In the genomic region with DNA sequence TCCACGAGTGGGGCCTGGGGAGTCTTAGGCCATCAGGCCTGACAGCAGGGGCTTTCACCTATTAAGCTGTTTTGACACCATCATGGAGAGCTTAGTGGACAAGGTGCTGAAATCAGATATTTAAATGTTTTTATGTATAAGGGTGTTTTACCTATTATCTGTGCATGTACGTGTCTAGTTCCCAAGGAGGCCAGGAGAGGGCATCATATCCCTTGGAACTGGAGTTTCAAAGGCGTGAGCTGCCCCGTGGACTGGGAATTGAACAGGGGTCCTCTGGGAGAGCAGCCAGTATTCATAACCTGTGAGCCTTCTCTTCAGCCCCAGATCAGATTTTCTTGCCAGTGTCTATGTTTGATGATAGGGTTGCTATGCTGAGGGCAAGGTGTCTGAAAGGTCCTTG, we compare ENCODE assay signal across 29 mouse cellular contexts. TPM values are rescaled to one million over a fixed set of nuclear protein-coding genes. Genes with fewer than 3 reads are reported as not detected.
DNase-seq lines count a peak whose midpoint lies in the region; ATAC-seq and TF ChIP-seq lines count a peak whose summit lies in the region.
"Had no signal": no experiment of that assay in that cellular context is flagged by ENCODE, and none has a peak within 500 bp of the region (broad histone marks: within the 10 kb centered on the region; RNA-seq: fewer than 3 reads in every experiment).

No protein-coding gene starts in this region.

- DNase-seq in gastrocnemius, adult 2 months, result peak; percentile 7
- no peak for DNase-seq in gastrocnemius, postnatal 10 days
- DNase-seq in kidney, postnatal 0 days (ENCODE audit: low spot score), result no peak
- DNase-seq in kidney, adult 8-10 months, result no peak
- no peak for DNase-seq in midbrain, postnatal 0 days (ENCODE audit: low spot score)
- DNase-seq in midbrain, embryonic 11.5 days (ENCODE audit: low spot score, missing footprints), result no peak
- no peak for DNase-seq in stomach, postnatal 0 days (ENCODE audit: low spot score)
- no peak for DNase-seq in kidney, adult 11 months
- DNase-seq: adrenal gland, adult 8-10 months; cerebellum, adult 11 months; cerebellum, adult 9-10 months; cerebellum, postnatal 36 days; embryo, embryonic 11 days; heart, postnatal 10 days; kidney, postnatal 36 days; lung, adult 18-20 months; lung, postnatal 10 days; right cerebral cortex, postnatal 25 days; thymus, adult 18-20 months; thymus, postnatal 25 days had no signal

- H3K4me3 ChIP-seq in gastrocnemius, adult 2 months, result no peak overlapping the region
- H3K4me3 ChIP-seq in kidney, postnatal 0 days (replicated peaks; ENCODE audit: low read depth, low read length), result no peak overlapping the region
- H3K4me3 ChIP-seq in midbrain, postnatal 0 days (ENCODE audit: low read depth, low read length), result no peak overlapping the region
- no peak overlapping the region for H3K4me3 ChIP-seq in midbrain, embryonic 11.5 days (ENCODE audit: low read depth, low read length)
- H3K4me3 ChIP-seq in stomach, postnatal 0 days (ENCODE audit: low read depth, low read length), result no peak overlapping the region
- H3K4me3 ChIP-seq: embryonic facial prominence, embryonic 12.5 days; forebrain, embryonic 15.5 days; heart, embryonic 13.5 days; hindbrain, embryonic 15.5 days; kidney, embryonic 15.5 days; limb, embryonic 13.5 days; midbrain, embryonic 15.5 days had no signal

- TF ChIP-seq EP300 in stomach, postnatal 0 days (optimal IDR thresholded peaks at IDR 0.05), result no peak

- peaks cover 18% of the 10 kb centered on the region for H3K4me1 ChIP-seq in kidney, postnatal 0 days (replicated peaks; ENCODE audit: insufficient read depth, low read length)
- H3K4me1 ChIP-seq in midbrain, postnatal 0 days (ENCODE audit: insufficient read depth, low read length), result peaks cover 2% of the 10 kb centered on the region; the same call in 1 of the 2 replicates
- peaks cover 13% of the 10 kb centered on the region for H3K4me1 ChIP-seq in midbrain, embryonic 11.5 days (ENCODE audit: control insufficient read depth, insufficient read depth, low read length)
- H3K4me1 ChIP-seq in stomach, postnatal 0 days (replicated peaks; ENCODE audit: control insufficient read depth, insufficient read depth), result 0 out of 2 replicates have a peak, but pooled peaks cover 2% of the 10 kb centered on the region

- TF ChIP-seq CTCF in gastrocnemius, adult 2 months (IDR thresholded peaks at IDR 0.05), result peak; percentile 28; the same call in 1 of the 2 replicates
- TF ChIP-seq CTCF in kidney, postnatal 0 days (IDR thresholded peaks at IDR 0.05; ENCODE audit: low read depth), result peak; percentile 30; the same call in 1 of the 2 replicates
- TF ChIP-seq CTCF in midbrain, postnatal 0 days (IDR thresholded peaks at IDR 0.05), result peak; percentile 25; the same call in 1 of the 2 replicates
- TF ChIP-seq CTCF in stomach, postnatal 0 days (IDR thresholded peaks at IDR 0.05; ENCODE audit: low read depth), result peak; percentile 32

- 87% methylated on average over 4 of the region's 4 CpGs for WGBS in kidney, postnatal 0 days
- WGBS in midbrain, postnatal 0 days, result 77% methylated on average over 4 of the region's 4 CpGs
- 75% methylated on average over 4 of the region's 4 CpGs for WGBS in midbrain, embryonic 11.5 days
- whole genome bisulfite sequencing in stomach, postnatal 0 days, result 88% methylated on average over 4 of the region's 4 CpGs

- no peaks in the 10 kb centered on the region for H3K27me3 ChIP-seq in kidney, postnatal 0 days (ENCODE audit: insufficient read depth, low read length)
- no peaks in the 10 kb centered on the region for H3K27me3 ChIP-seq in midbrain, postnatal 0 days (ENCODE audit: insufficient read depth, low read length)
- H3K27me3 ChIP-seq in midbrain, embryonic 11.5 days (ENCODE audit: control insufficient read depth, insufficient read depth, low read length), result no peaks in the 10 kb centered on the region
- H3K27me3 ChIP-seq in stomach, postnatal 0 days (ENCODE audit: control insufficient read depth, insufficient read depth, low read length), result no peaks in the 10 kb centered on the region
- H3K27me3 ChIP-seq: forebrain, embryonic 15.5 days; hindbrain, embryonic 15.5 days; kidney, embryonic 15.5 days; midbrain, embryonic 15.5 days had no signal

- H3K4me2 ChIP-seq in kidney, postnatal 0 days (ENCODE audit: low read length), result no peak overlapping the region
- no peak overlapping the region for H3K4me2 ChIP-seq in midbrain, postnatal 0 days (ENCODE audit: low read depth, low read length, poor library complexity, severe bottlenecking)
- no peak overlapping the region for H3K4me2 ChIP-seq in midbrain, embryonic 11.5 days
- no peak overlapping the region for H3K4me2 ChIP-seq in stomach, postnatal 0 days (replicated peaks; ENCODE audit: low read depth)
- H3K4me2 ChIP-seq: embryonic facial prominence, embryonic 12.5 days; forebrain, embryonic 15.5 days; heart, embryonic 13.5 days; hindbrain, embryonic 15.5 days; kidney, embryonic 15.5 days; limb, embryonic 13.5 days; liver, embryonic 11.5 days; midbrain, embryonic 15.5 days had no signal

- no peaks in the 10 kb centered on the region for H3K9me3 ChIP-seq in kidney, postnatal 0 days (replicated peaks; ENCODE audit: low read length)
- no peaks in the 10 kb centered on the region for H3K9me3 ChIP-seq in midbrain, postnatal 0 days (ENCODE audit: low read length)
- H3K9me3 ChIP-seq in midbrain, embryonic 11.5 days (ENCODE audit: control insufficient read depth, low read length), result no peaks in the 10 kb centered on the region
- H3K9me3 ChIP-seq in stomach, postnatal 0 days (ENCODE audit: control insufficient read depth, low read length), result no peaks in the 10 kb centered on the region
- H3K9me3 ChIP-seq: embryonic facial prominence, embryonic 12.5 days; forebrain, embryonic 15.5 days; heart, embryonic 13.5 days; hindbrain, embryonic 15.5 days; kidney, embryonic 15.5 days; limb, embryonic 13.5 days; midbrain, embryonic 15.5 days had no signal

- no peak overlapping the region for H3K9ac ChIP-seq in kidney, postnatal 0 days (ENCODE audit: low read depth, low read length)
- H3K9ac ChIP-seq in midbrain, postnatal 0 days (replicated peaks; ENCODE audit: low read length, poor library complexity, severe bottlenecking), result no peak overlapping the region
- no peak overlapping the region for H3K9ac ChIP-seq in midbrain, embryonic 11.5 days (ENCODE audit: low read length)
- no peak overlapping the region for H3K9ac ChIP-seq in stomach, postnatal 0 days (ENCODE audit: low read length)
- H3K9ac ChIP-seq: embryonic facial prominence, embryonic 12.5 days; forebrain, embryonic 15.5 days; heart, embryonic 13.5 days; hindbrain, embryonic 15.5 days; kidney, embryonic 15.5 days; limb, embryonic 13.5 days; midbrain, embryonic 15.5 days had no signal

- intact Hi-C loops in gastrocnemius, adult 2 months (cut with DNase I), result no loop called here

- H3K36me3 ChIP-seq in kidney, postnatal 0 days (ENCODE audit: insufficient read depth, low read length), result no peaks in the 10 kb centered on the region
- no peaks in the 10 kb centered on the region for H3K36me3 ChIP-seq in midbrain, postnatal 0 days (ENCODE audit: insufficient read depth, low read length)
- H3K36me3 ChIP-seq in midbrain, embryonic 11.5 days (ENCODE audit: control insufficient read depth, insufficient read depth, low read length), result no peaks in the 10 kb centered on the region
- no peaks in the 10 kb centered on the region for H3K36me3 ChIP-seq in stomach, postnatal 0 days (ENCODE audit: control insufficient read depth, insufficient read depth, low read length)
- H3K36me3 ChIP-seq: embryonic facial prominence, embryonic 12.5 days; forebrain, embryonic 15.5 days; heart, embryonic 13.5 days; hindbrain, embryonic 15.5 days; kidney, embryonic 15.5 days; midbrain, embryonic 15.5 days had no signal

- no peak for ATAC-seq in kidney, postnatal 0 days (replicated peaks; ENCODE audit: low FRiP score, low read depth)
- ATAC-seq in midbrain, postnatal 0 days (ENCODE audit: low FRiP score), result no peak
- no peak for ATAC-seq in midbrain, embryonic 11.5 days (ENCODE audit: low FRiP score)
- no peak for ATAC-seq in stomach, postnatal 0 days (ENCODE audit: low FRiP score, low TSS enrichment)
- ATAC-seq: forebrain, embryonic 15.5 days; intestine, embryonic 16.5 days; midbrain, embryonic 15.5 days had no signal

- no peak overlapping the region for H3K27ac ChIP-seq in gastrocnemius, adult 2 months
- no peak overlapping the region for H3K27ac ChIP-seq in kidney, postnatal 0 days
- H3K27ac ChIP-seq in midbrain, postnatal 0 days (ENCODE audit: low read depth, low read length), result no peak overlapping the region
- no peak overlapping the region for H3K27ac ChIP-seq in midbrain, embryonic 11.5 days (ENCODE audit: low read depth, low read length)
- H3K27ac ChIP-seq in stomach, postnatal 0 days (replicated peaks), result no peak overlapping the region
- H3K27ac ChIP-seq: embryonic facial prominence, embryonic 12.5 days; forebrain, embryonic 15.5 days; heart, embryonic 13.5 days; hindbrain, embryonic 15.5 days; limb, embryonic 13.5 days; midbrain, embryonic 15.5 days had no signal

RNA-seq across cellular contexts. Expression of a gene that starts 2.4 kb away (rescaled TPM):
- 100 to 1,000 TPM; 108 to 145 TPM for total RNA-seq in gastrocnemius, adult 2 months (2021)
- 100 to 1,000 TPM; 100 to 108 TPM for total RNA-seq in gastrocnemius, postnatal 10 days (2021)
- polyA plus RNA-seq in kidney, postnatal 0 days (2015; fragmentation: Nextera tagmentation; extraction: Ambion mirVana), result 26.6 and 28.6 TPM in 2 replicates
- 70.0 and 92.2 TPM in 2 replicates for total RNA-seq in midbrain, postnatal 0 days (2014; rRNA removed)
- 36.0 and 42.4 TPM in 2 replicates for polyA plus RNA-seq in midbrain, postnatal 0 days (2015; fragmentation: Nextera tagmentation; extraction: Ambion mirVana)
- 39.5 and 41.9 TPM in 2 replicates for polyA plus RNA-seq in midbrain, embryonic 11.5 days (2014; fragmentation: Nextera tagmentation; extraction: Ambion mirVana)
- polyA plus RNA-seq in stomach, postnatal 0 days (2015; fragmentation: Nextera tagmentation; extraction: Ambion mirVana), result 11.4 and 11.9 TPM in 2 replicates
